Mouse (Mus musculus): ENCODE results near the gene Acer2. TPM values are rescaled to one million over a fixed set of nuclear protein-coding genes. Genes with fewer than 3 reads are reported as not detected.

The Acer2 gene
- total RNA-seq, 2 experiments from 2014 or later, result 26.1 to 30.8 TPM

DNA sequence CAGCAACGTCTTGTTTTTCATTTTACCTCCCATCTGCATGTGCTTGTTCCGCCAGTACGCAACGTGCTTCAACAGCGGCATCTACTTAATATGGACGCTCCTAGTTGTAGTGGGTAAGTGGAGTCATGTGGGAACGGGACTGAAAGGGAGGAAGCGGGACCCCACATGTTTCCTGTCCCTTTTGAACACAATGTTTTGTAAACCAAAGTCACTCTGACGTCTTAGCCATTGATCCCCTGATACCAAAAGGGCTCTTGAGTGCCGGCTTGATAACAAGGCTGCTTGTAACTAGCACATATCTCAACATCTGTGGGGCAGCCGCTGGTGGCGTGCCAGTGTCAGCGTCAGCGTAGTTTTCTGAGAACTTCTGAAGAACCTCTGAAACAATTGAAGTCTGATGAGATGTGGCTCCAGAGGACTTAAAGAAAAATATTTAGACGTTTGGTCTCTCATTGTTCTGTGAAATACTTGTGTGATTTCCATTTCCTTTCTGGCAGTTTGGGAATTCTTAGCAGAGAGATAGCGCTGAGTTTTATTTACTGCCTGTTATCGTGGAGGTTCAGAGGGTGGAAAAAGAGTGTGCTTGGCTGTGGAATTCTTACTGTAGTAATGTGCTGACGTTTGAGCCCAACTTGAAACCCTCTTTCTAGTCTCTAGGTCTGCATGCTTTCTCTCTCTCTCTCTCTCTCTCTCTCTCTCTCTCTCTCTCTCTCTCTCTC is 12.1 kb downstream of the Acer2 start:
- DNase-seq (ENCODE audit: low spot score in 2 of 2), result no peak

DNA sequence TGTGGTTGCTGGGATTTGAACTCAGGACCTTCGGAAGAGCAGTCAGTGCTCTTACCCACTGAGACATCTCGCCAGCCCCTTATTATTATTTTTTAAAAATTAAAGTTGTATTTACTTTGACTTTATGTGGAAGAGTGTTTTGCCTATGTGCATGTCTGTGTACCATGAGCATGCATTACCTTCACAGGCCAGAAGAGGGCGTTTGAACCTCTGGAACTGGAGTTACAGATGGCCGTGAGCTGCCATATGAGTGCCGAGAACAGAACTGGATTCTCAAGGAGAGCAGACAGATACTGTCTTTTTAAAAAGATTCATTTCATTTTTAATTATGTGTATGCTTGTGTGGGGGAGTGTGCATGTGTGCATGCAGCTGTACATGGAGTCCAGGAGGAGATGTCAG is 13.7 kb downstream of the Acer2 start:
- DNase-seq (ENCODE audit: low spot score in 2 of 2), result no peak

DNA sequence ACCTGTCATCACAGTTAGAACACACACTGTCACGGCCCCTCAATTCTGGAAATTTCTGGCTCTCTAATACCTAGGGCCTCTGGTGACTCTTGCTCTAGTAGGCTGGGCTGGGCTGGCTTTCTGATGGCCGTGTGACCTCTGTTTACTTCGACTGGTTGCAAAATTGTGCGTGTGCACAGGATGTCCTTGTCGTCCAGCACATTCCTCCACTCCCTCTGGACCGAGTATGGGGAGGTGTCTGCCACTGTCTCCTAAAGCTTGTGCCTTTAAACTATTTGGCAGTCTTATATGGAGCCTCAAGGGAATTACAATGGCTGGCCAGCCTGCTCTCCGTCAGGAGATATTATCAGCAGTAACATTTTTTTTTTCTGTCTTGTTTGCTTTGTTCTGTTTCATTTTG is 23.2 kb downstream of the Acer2 start:
- no peak for DNase-seq (ENCODE audit: low spot score in 2 of 2)

- DNase-seq (ENCODE audit: low spot score in 2 of 2), result peak in 1 of 2 experiments; percentile 41
These were observed 24.7 kb downstream of the Acer2 start for GRCm38 (mm10) chr4:86898791-86899474.

GRCm38 (mm10) chr4:86902351-86902750 is 28.2 kb downstream of the Acer2 start:
- DNase-seq (ENCODE audit: low spot score in 2 of 2), result no peak

DNA sequence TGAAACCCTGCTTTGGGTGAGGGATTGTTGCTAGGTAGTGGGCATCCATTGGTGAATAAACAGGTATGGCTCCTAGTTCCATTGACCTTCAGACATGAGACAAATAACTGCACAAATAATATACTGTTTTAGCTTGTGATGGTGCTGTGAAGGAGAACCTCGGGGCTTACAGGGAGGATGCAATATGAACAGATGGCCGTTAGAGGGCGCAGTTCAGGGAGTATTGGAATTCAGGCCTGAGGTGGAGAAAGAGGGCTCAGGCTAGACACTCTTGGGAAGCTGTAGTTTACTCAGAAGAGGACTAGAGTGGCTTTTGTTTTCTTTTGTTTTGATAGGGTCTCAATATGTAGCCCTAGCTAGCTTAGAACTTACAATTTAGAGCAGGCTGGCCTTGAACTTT is 30.8 kb downstream of the Acer2 start:
- DNase-seq (ENCODE audit: low spot score in 2 of 2), result no peak

GRCm38 (mm10) chr4:86905869-86906268 is 31.7 kb downstream of the Acer2 start:
- no peak for DNase-seq (ENCODE audit: low spot score in 2 of 2)

GRCm38 (mm10) chr4:86911576-86912341 is 37.6 kb downstream of the Acer2 start:
- DNase-seq (ENCODE audit: low spot score in 2 of 2), result no peak

- DNase-seq (ENCODE audit: low spot score in 2 of 2), result no peak
These were observed 38.6 kb downstream of the Acer2 start for GRCm38 (mm10) chr4:86912757-86913156.

DNA sequence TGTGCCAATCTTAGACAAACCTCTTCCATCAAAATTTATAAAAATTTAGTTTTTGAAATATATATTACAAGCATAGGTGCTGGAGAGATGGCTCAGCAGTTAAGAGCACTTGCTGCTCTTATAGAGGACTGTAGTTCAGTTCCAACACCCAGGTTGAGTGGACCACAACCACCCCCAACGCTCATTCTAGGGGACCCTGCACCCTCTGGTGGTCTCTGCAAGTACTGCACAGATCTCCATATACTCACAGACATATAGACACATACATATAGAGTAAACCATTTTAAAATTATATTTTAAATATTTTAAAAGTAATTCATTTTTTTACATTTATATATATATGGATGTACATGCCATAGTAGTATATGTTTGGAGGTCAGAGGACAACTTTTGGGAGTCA is 41.9 kb downstream of the Acer2 start:
- no peak for DNase-seq (ENCODE audit: low spot score in 2 of 2)

GRCm38 (mm10) chr4:86923476-86924055 is 49.4 kb downstream of the Acer2 start:
- no peak for DNase-seq (ENCODE audit: low spot score in 2 of 2)

GRCm38 (mm10) chr4:86924804-86925458 is 50.7 kb downstream of the Acer2 start:
- peak; percentile 27 to 60 for DNase-seq (ENCODE audit: low spot score in 2 of 2)

- no peak for DNase-seq (ENCODE audit: low spot score in 2 of 2)
These were observed 52.8 kb downstream of the Acer2 start for GRCm38 (mm10) chr4:86926997-86927396.

DNA sequence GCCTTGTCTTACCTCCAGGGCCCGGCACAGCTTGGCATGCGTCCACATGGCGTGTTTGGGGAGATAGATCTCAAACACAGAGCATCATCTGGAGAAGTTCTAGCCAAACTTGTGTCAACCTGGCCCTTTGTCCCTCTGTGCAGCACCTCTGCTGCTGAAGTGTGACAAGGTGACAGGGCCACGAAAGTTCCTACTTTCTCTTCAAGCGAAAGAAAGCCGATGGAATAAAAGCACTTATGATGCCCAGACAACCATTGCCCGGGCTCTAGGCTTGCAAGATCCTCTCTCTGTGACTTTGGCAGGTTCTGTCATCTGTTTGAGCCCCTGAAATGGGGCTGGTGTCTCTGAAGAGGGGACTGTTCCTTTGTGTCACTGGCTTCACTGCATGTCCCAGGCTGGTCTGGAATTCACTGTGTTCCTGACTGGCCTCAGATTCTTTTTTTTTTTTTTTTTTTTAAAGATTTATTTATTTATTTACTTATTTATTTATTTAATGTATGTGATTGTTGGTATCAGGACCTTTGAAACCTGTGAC is 56.0 kb downstream of the Acer2 start:
- no peak for DNase-seq (ENCODE audit: low spot score in 2 of 2)

DNA sequence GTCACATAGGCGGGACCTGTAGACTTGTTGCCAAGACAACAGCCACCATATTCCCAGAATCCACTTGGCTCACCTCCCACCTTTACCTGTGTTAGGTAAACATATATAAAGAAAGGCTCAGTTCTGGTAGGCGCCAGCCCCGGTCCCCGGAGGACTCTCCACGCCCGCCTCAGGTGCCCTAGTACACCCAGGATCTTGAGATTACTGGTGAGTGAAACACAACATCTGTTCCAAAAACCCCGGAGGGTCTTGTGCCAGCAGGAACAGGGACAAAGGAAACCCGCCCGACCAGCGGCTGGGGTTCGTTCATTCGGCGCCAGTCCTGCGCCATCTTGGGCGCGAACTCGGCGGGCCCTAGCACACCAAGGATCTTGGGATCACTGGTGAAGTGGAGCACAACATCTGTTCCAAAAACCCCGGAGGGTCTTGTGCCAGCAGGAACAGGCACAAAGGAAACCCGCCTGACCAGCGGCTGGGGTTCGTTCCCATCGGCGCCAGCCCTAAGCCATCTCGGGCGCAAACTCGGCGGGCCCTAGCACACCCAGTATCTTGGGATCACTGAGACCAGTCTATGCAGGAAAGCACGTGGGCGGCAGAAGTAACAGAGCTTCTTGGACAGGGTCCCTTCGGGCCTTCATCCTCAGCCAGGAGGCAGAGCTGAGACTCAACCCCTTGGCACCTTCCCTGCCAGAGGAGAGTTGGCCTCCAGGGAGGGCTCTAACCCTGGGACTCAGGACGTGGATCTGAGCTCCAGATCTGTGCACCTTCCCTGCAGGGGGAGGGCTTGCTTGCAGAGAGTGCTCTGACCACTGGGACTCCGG is 56.6 kb downstream of the Acer2 start:
- DNase-seq (ENCODE audit: low spot score in 2 of 2), result no peak

GRCm38 (mm10) chr4:86933026-86933425 is 58.8 kb downstream of the Acer2 start:
- no peak for DNase-seq (ENCODE audit: low spot score in 2 of 2)

DNA sequence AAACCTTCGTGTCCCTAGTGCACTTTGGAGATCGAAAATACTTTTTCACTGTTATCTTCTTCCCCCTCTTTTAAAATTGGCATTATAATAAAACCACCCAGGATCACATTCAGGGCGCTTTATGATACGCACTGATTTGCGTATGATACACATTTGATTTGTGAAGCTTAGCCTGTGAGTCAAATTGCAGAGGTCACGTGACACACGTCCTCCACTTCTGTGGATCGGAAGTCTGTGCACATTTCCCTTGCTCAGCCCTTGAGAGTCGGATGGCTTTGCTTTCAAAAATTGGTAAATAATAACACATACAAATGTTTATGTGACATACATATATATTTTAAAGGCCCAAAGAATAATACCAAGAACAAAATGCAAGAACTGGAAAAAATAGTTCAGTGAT is 62.0 kb downstream of the Acer2 start:
- DNase-seq (ENCODE audit: low spot score in 2 of 2), result no peak

GRCm38 (mm10) chr4:86936706-86937105 is 62.5 kb downstream of the Acer2 start:
- DNase-seq (ENCODE audit: low spot score in 2 of 2), result no peak

DNA sequence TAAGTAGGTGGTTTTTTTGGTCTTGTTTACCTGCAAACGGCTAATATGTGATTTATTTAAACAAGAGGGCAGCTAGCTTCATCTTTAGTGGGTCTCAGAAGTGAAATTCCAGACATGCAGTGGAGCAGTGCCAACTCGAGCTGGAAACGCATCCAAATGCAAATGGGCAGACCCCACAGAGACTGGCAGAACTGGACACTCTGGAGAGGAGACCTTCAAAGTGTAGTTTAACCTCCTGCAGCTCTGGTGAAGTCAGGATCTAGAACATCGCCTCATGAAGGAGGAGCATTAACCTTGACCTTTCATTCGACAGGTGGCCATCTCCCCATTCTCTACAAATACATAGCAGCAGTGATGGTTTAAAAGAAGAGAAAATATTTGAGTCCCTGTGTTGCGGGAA is 68.5 kb downstream of the Acer2 start:
- DNase-seq (ENCODE audit: low spot score in 2 of 2), result no peak

DNA sequence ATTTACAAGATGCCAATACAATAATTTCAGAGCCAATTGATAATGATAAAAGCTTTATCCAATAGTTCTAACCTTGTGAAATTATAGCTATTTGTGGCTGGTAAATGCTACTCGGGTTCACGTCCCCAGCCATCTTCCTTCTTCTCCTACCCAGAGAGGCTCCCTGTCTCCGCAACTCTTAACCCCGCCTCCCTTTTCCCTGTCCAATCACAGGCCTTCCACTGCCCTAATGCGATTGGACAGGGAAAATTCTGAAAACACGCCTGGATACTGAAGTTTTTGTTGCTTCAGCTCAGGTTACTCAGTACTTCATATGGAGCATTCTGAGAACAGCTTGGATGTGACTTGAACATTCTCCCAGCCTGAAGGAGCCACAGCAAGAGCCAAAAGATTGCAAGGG is 69.1 kb downstream of the Acer2 start:
- no peak for DNase-seq (ENCODE audit: low spot score in 2 of 2)
